Mouse (Mus musculus) G1E (cell line): Measurements from ENCODE around the gene Acot5.
"Not testable (repeated sequence)": the region's sequence is repeated elsewhere in the genome, so short reads cannot be mapped to it uniquely, and the experiment has no call there.

Source experiments
- CTCF ChIP-seq: IDR thresholded peaks from 2 replicates; pipeline ENCODE4 v1.5.1; 2012; ENCODE audit warnings: low read depth, low read length, inconsistent platforms, mixed read lengths
- GATA1 ChIP-seq: IDR thresholded peaks from 2 replicates; pipeline ENCODE4 v1.6.1; 2012; ENCODE audit warnings: borderline replicate concordance, low read length, inconsistent platforms, mixed read lengths
- TAL1 ChIP-seq: conservative IDR thresholded peaks from 2 replicates; pipeline ENCODE4 v1.6.1; 2012; ENCODE audit warnings: low read depth, low read length, inconsistent platforms, mixed read lengths

GRCm38 (mm10) chr12:84020528-84020927, 48.6 kb upstream of the Acot5 start:
- not testable (repeated sequence) for TF ChIP-seq CTCF, TAL1, GATA1
